Mouse (Mus musculus): ENCODE measurements around the gene Dnajc8. TPM values are rescaled to one million over a fixed set of nuclear protein-coding genes. Genes with fewer than 3 reads are reported as not detected.

The Dnajc8 gene
- polyA plus RNA-seq, 1 experiment from 2014 or later, result 153 TPM

- ATAC-seq, result no peak
- H3K36me3 ChIP-seq (ENCODE audit: control insufficient read depth, insufficient read depth, low read length), result peaks cover 12% of the 10 kb centered on the region
- WGBS, result 92% methylated on average over 8 of the region's 8 CpGs
- no peak overlapping the region for H3K9ac ChIP-seq (ENCODE audit: low read depth, low read length)
- H3K9me3 ChIP-seq (replicated peaks; ENCODE audit: control insufficient read depth, low read length, poor library complexity, severe bottlenecking), result no peaks in the 10 kb centered on the region
- H3K4me3 ChIP-seq (ENCODE audit: low read depth, low read length), result no peak overlapping the region
- H3K4me1 ChIP-seq (ENCODE audit: control insufficient read depth, insufficient read depth, low read length), result peaks cover 13% of the 10 kb centered on the region
- no peak overlapping the region for H3K4me2 ChIP-seq (ENCODE audit: low read length)
- H3K27me3 ChIP-seq (ENCODE audit: control insufficient read depth, insufficient read depth, low read depth, low read length), result no peaks in the 10 kb centered on the region
- H3K27ac ChIP-seq (ENCODE audit: low read length), result no peak overlapping the region
Measured at GRCm38 (mm10) chr4:132527917-132528522, 7.3 kb upstream of the Dnajc8 start.

GRCm38 (mm10) chr4:132529344-132529743, 6.0 kb upstream of the Dnajc8 start:
- 94% methylated on average over 4 of the region's 4 CpGs for WGBS
- H3K27me3 ChIP-seq (ENCODE audit: control insufficient read depth, insufficient read depth, low read depth, low read length), result no peaks in the 10 kb centered on the region
- no peak overlapping the region for H3K27ac ChIP-seq (ENCODE audit: low read length)
- no peak overlapping the region for H3K4me3 ChIP-seq (ENCODE audit: low read depth, low read length)
- no peak overlapping the region for H3K4me2 ChIP-seq (ENCODE audit: low read length)
- peaks cover 12% of the 10 kb centered on the region for H3K36me3 ChIP-seq (ENCODE audit: control insufficient read depth, insufficient read depth, low read length)
- ATAC-seq, result no peak
- no peak overlapping the region for H3K9ac ChIP-seq (ENCODE audit: low read depth, low read length)
- no peaks in the 10 kb centered on the region for H3K9me3 ChIP-seq (replicated peaks; ENCODE audit: control insufficient read depth, low read length, poor library complexity, severe bottlenecking)
- peaks cover 18% of the 10 kb centered on the region for H3K4me1 ChIP-seq (ENCODE audit: control insufficient read depth, insufficient read depth, low read length)

GRCm38 (mm10) chr4:132530033-132530804, 5.1 kb upstream of the Dnajc8 start:
- ATAC-seq, result no peak
- H3K4me3 ChIP-seq (ENCODE audit: low read depth, low read length), result no peak overlapping the region
- H3K4me2 ChIP-seq (ENCODE audit: low read length), result no peak overlapping the region
- peaks cover 12% of the 10 kb centered on the region for H3K36me3 ChIP-seq (ENCODE audit: control insufficient read depth, insufficient read depth, low read length)
- peaks cover 18% of the 10 kb centered on the region for H3K4me1 ChIP-seq (ENCODE audit: control insufficient read depth, insufficient read depth, low read length)
- H3K9me3 ChIP-seq (replicated peaks; ENCODE audit: control insufficient read depth, low read length, poor library complexity, severe bottlenecking), result no peaks in the 10 kb centered on the region
- 95% methylated on average over 20 of the region's 20 CpGs for WGBS
- no peak overlapping the region for H3K9ac ChIP-seq (ENCODE audit: low read depth, low read length)
- no peaks in the 10 kb centered on the region for H3K27me3 ChIP-seq (ENCODE audit: control insufficient read depth, insufficient read depth, low read depth, low read length)
- H3K27ac ChIP-seq (ENCODE audit: low read length), result no peak overlapping the region

GRCm38 (mm10) chr4:132532496-132532895, 2.9 kb upstream of the Dnajc8 start:
- WGBS, result 23% methylated on average over 5 of the region's 5 CpGs

GRCm38 (mm10) chr4:132532981-132533916, 2.1 kb upstream of the Dnajc8 start, which contains the start of gene Atpif1:
Atpif1 (minus strand) TSS chr4:132533659.
- peak within 1 kb of the TSS; percentile 97 for H3K9ac ChIP-seq (ENCODE audit: low read depth, low read length)
- peak within 1 kb of the TSS; percentile 99 for H3K27ac ChIP-seq (ENCODE audit: low read length)
- H3K27me3 ChIP-seq (ENCODE audit: control insufficient read depth, insufficient read depth, low read depth, low read length), result no peaks in the 10 kb centered on the region
- ATAC-seq, result peak; percentile 92
- no peaks in the 10 kb centered on the region for H3K9me3 ChIP-seq (replicated peaks; ENCODE audit: control insufficient read depth, low read length, poor library complexity, severe bottlenecking)
- H3K4me3 ChIP-seq (ENCODE audit: low read depth, low read length), result peak within 1 kb of the TSS; percentile 79
- peaks cover 32% of the 10 kb centered on the region for H3K4me1 ChIP-seq (ENCODE audit: control insufficient read depth, insufficient read depth, low read length)
- peak within 1 kb of the TSS; percentile 79 for H3K4me2 ChIP-seq (ENCODE audit: low read length)
- under 1% methylated on average over 63 of the region's 63 CpGs for WGBS
- H3K36me3 ChIP-seq (ENCODE audit: control insufficient read depth, insufficient read depth, low read length), result peaks cover 12% of the 10 kb centered on the region

More at GRCm38 (mm10) chr4:132532496-132532895, 2.9 kb upstream of the Dnajc8 start:
- Histone ChIP-seq H3K27me3 (ENCODE audit: control insufficient read depth, insufficient read depth, low read depth, low read length) (no peaks in the 10 kb centered on the region), H3K9me3 (replicated peaks; ENCODE audit: control insufficient read depth, low read length, poor library complexity, severe bottlenecking) (no peaks in the 10 kb centered on the region), H3K9ac (ENCODE audit: low read depth, low read length) (peak overlapping the region; percentile 97), H3K36me3 (ENCODE audit: control insufficient read depth, insufficient read depth, low read length) (peaks cover 12% of the 10 kb centered on the region), H3K27ac (ENCODE audit: low read length) (peak overlapping the region; percentile 99), H3K4me3 (ENCODE audit: low read depth, low read length) (peak overlapping the region; percentile 79), H3K4me1 (ENCODE audit: control insufficient read depth, insufficient read depth, low read length) (peaks cover 32% of the 10 kb centered on the region), H3K4me2 (ENCODE audit: low read length) (peak overlapping the region; percentile 79)
- no peak for ATAC-seq

- WGBS, result 94% methylated on average over 5 of the region's 5 CpGs
- peaks cover 14% of the 10 kb centered on the region for H3K4me1 ChIP-seq (ENCODE audit: control insufficient read depth, insufficient read depth, low read length)
- peaks cover 14% of the 10 kb centered on the region for H3K36me3 ChIP-seq (ENCODE audit: control insufficient read depth, insufficient read depth, low read length)
- H3K27me3 ChIP-seq (ENCODE audit: control insufficient read depth, insufficient read depth, low read depth, low read length), result no peaks in the 10 kb centered on the region
- H3K27ac ChIP-seq (ENCODE audit: low read length), result no peak overlapping the region
- no peak for ATAC-seq
- H3K4me3 ChIP-seq (ENCODE audit: low read depth, low read length), result no peak overlapping the region
- H3K4me2 ChIP-seq (ENCODE audit: low read length), result no peak overlapping the region
- H3K9me3 ChIP-seq (replicated peaks; ENCODE audit: control insufficient read depth, low read length, poor library complexity, severe bottlenecking), result no peaks in the 10 kb centered on the region
- no peak overlapping the region for H3K9ac ChIP-seq (ENCODE audit: low read depth, low read length)
Measured at GRCm38 (mm10) chr4:132539481-132539880, 4.1 kb downstream of the Dnajc8 start.

GRCm38 (mm10) chr4:132541413-132541812, 6.1 kb downstream of the Dnajc8 start:
- Histone ChIP-seq H3K9ac (ENCODE audit: low read depth, low read length) (no peak overlapping the region), H3K27me3 (ENCODE audit: control insufficient read depth, insufficient read depth, low read depth, low read length) (no peaks in the 10 kb centered on the region), H3K4me1 (ENCODE audit: control insufficient read depth, insufficient read depth, low read length) (peaks cover 9% of the 10 kb centered on the region), H3K4me2 (ENCODE audit: low read length) (no peak overlapping the region), H3K27ac (ENCODE audit: low read length) (no peak overlapping the region), H3K36me3 (ENCODE audit: control insufficient read depth, insufficient read depth, low read length) (peaks cover 19% of the 10 kb centered on the region), H3K9me3 (replicated peaks; ENCODE audit: control insufficient read depth, low read length, poor library complexity, severe bottlenecking) (no peaks in the 10 kb centered on the region), H3K4me3 (ENCODE audit: low read depth, low read length) (no peak overlapping the region)
- no peak for ATAC-seq
- WGBS, result 93% methylated on average over 4 of the region's 4 CpGs

GRCm38 (mm10) chr4:132542724-132543123, 7.4 kb downstream of the Dnajc8 start:
- H3K27me3 ChIP-seq (ENCODE audit: control insufficient read depth, insufficient read depth, low read depth, low read length), result no peaks in the 10 kb centered on the region
- peaks cover 24% of the 10 kb centered on the region for H3K36me3 ChIP-seq (ENCODE audit: control insufficient read depth, insufficient read depth, low read length)
- H3K27ac ChIP-seq (ENCODE audit: low read length), result no peak overlapping the region
- no peak for ATAC-seq
- H3K4me2 ChIP-seq (ENCODE audit: low read length), result no peak overlapping the region
- no peaks in the 10 kb centered on the region for H3K9me3 ChIP-seq (replicated peaks; ENCODE audit: control insufficient read depth, low read length, poor library complexity, severe bottlenecking)
- H3K4me3 ChIP-seq (ENCODE audit: low read depth, low read length), result no peak overlapping the region
- H3K4me1 ChIP-seq (ENCODE audit: control insufficient read depth, insufficient read depth, low read length), result no peaks in the 10 kb centered on the region
- WGBS, result 61% methylated on average over 1 of the region's 1 CpGs
- H3K9ac ChIP-seq (ENCODE audit: low read depth, low read length), result no peak overlapping the region
